Mouse (Mus musculus): ENCODE measurements at regions not wholly inside any gene's neighbourhood (a gene's known extent, or its start where the extent isn't known, plus 50 kb on each side); places are given as distances from the start of the nearest gene placed in this dataset.

DNA sequence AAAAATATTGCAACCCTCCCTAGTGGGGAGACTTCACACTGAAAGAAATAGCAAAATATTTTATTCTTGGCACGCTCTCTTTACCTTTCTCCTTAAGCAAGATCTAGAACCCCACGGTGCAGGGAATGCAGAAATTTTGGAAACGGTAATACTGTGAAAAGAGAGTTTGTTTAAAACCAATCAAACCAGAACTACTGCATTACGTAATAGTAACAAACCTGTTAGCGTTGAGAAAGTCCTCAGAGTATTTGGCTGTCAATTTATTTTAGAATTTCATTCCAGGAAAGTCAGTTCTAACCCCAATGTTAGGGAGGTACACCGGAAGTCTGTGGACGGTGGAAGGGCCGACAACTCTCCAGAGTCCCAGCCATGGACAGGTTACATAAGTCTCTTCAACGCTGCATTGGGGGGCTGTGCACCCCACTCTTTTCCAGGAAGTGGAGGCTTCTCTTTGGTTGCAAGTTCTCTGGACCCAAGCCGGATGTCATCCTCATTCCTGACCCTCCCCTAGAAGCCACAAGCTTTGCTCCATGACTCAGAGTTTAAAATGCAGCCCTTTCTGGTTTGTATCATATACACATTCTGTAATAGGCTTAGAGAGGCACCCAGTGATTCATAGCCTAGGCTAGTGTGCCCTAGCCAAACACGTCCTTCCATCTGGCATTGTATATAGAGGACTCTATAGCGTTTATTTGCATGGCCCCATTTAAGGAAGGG, 105.0 kb upstream of the Frmd6 start:
- peak; percentile 20 for DNase-seq

DNA sequence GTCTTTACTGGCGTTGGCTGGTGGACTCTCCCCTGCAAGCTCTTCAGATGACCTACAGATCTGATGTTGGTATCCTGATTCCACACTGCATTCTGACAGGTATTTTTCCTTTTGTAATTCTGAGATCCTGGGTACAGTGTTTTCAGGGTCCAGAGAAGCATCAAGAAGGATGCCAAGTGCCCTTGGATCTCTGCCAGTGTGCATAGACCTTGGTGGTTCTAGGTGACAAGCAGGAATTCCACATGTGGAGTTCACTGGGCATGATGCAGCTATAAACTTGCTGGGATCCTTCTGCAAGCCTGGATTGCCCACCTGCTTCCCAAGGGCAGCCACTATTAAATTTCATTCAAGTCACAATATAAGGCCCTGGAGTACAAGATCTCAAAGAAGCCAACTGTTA, 100.0 kb upstream of the Frmd6 start:
- DNase-seq = no peak

GRCm38 (mm10) chr12:70727496-70728259, 97.6 kb upstream of the Frmd6 start:
- DNase-seq = no peak

DNA sequence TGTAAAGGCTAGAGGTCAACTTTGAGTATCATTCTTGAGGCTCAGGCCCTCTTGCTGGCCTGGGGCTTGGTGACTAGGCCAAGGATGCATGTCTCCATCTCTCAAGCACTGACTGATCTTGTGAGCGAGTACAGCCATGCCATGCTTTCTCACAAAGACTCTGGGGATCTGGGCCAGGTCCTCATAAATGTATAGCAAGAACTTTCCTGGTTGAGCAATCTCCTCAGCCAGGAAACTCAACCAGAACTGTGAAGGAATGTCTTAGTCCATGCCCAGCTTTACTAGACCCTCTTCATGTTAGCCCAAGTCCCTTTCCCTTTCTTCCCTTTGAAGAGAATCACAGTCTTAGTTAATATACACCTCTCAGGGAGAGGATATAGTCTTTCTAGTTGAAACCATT, 96.9 kb upstream of the Frmd6 start:
- no peak for DNase-seq

GRCm38 (mm10) chr12:70729961-70730360, 95.4 kb upstream of the Frmd6 start:
- DNase-seq = no peak

DNA sequence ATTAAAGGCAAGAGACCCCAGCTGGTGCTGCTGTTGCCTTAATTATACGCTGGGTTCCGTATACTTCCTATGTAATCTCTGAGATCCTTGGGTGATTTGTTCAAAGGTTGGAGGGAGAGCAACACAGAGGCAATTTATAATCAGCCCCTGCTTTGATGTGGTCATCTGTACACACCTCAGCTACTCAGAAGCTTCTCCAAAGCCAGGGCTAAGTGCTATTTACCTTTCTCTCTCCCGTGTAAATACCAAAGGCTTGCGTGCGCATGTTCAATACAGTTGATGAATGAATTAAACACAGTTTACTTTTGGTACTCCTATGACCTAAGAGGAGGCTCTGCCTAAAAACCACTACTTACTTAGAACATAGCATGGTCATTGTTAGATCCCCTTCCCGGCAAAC, 93.8 kb upstream of the Frmd6 start:
- DNase-seq = no peak

GRCm38 (mm10) chr12:70732591-70732990, 92.7 kb upstream of the Frmd6 start:
- DNase-seq = no peak

GRCm38 (mm10) chr12:70738554-70738953, 86.8 kb upstream of the Frmd6 start:
- no peak for DNase-seq

- DNase-seq = no peak
Measured at GRCm38 (mm10) chr12:70739316-70739715, 86.0 kb upstream of the Frmd6 start.

DNA sequence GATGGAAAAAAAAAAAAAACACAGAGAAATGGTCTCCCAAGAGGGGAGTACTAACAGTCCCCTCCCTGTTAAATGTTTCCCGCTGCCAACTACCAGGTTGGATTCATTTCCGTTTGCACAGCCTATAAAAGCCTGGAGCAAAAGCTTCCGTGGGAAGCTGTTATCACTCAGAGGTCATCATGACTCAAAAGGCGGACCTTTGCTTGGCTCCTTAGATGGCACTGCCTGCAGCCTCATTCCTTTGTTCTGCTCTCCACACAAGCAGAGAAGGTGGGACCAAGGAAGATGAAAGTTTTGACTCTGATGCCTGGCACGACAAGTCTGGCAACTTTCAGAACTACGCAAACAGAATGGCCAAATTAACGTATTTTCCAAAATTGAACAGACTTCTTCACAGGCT, 85.5 kb upstream of the Frmd6 start:
- DNase-seq = no peak

GRCm38 (mm10) chr12:70742836-70743235, 82.5 kb upstream of the Frmd6 start:
- no peak for DNase-seq

DNA sequence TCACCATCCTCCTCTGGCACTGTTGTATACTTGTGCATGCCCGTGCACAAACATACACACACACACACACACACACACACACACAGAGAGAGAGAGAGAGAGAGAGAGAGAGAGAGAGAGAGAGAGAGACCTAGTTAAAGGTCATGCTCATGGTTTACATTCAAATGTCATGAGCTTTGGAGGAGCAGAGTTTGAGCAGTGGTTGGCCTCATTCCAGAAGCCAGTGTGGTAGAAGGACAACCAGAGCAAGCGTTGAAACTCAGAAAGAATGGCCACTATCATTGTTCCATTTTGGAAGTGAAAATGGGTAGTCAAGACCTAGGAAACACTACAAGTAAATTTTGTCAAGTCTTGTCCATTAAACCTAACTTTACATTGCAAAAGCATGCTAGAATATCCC, 79.6 kb upstream of the Frmd6 start:
- DNase-seq = no peak

DNA sequence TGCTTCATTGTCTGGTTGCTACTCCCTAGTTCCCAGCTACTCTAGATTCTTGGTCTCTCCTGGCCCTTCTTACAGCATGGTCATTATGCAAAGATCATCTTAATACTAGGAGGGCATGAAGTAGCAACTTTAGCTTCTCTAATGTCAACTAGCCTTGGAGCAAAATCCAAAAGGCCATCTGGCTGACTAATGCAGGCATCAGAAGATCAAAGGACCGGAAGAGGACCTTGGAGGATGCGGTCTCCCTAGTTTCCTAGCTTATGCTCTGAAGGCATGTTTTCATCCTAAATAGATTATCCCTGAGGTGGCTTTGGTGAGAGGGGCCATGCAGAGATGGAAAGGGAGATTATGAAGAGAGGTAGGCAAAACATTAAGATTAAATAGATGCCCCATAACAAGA, 75.7 kb upstream of the Frmd6 start:
- DNase-seq = no peak

DNA sequence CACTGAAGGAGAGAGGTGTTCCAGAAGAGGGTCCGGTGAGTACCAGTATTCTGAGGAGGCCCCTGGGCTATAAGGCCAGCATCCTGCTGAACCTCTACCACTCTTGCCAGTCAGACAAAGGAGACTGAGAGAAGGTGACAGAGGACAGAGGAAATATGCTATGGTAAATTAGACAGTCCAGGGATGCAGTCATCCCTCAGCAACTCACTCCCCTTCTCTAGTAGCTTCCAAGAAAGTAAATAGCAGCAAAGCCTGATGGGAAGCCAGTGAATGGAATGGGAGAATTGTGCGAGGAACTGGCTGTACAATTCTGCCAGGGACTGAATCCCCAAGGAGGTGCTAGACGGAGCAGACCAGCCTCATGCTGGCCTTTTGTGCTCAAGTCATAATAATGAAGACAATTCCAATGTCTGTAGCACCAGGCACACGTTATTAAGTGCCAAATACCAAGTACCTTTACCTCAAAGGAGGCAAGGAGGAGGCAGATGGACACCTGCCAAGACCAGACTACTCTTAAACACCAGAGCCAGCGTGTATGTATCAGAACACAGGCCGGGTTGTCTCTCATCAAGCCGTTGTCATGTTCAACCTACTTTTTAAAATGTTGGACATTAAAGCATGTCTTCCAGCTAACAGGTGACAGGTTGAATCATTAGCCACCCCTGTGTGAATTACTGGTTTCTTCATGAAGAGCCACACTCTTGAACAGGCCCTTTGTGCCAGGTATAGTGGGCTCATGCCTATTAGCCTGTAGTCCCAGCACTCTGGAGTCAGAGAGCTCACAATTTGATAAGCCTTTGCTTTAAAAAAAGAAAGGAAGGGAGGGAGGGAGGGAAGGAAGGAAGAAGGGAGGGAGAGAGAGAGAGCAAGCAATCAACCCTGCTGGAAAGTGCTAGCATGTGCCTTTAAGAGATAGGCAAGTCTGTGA, 74.4 kb upstream of the Frmd6 start:
- DNase-seq = no peak

DNA sequence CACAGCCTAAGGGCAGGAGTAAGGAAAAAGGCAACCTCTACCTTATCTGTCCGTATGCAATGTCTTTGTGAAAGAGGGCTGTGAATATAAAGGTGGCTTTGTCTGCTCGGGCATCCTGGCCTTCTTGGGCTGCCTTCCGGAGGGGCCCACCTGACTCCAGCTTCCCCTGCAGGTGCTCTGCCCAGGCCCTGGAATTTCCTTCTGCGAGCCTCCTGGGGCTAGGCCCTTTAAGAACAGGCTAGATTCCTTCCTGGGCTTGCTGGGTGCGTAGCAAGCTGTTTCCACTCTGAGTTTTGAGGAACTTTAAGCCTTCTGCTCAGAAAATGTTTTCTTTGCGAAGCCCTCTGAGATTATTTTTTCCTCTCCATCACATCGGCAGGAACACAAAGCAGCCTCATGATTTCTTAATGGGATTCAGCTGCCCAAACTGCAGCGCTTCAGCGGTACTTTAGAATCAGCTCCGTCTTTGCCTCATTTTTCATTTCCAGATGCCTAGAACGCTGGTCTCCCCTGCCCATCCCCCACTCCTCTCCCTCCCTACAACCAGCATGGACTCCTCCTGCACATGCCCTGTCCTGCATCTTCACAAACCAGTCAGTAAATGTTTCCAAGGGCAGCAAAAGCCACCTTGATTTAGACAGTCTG, 72.9 kb upstream of the Frmd6 start:
- DNase-seq = no peak

DNA sequence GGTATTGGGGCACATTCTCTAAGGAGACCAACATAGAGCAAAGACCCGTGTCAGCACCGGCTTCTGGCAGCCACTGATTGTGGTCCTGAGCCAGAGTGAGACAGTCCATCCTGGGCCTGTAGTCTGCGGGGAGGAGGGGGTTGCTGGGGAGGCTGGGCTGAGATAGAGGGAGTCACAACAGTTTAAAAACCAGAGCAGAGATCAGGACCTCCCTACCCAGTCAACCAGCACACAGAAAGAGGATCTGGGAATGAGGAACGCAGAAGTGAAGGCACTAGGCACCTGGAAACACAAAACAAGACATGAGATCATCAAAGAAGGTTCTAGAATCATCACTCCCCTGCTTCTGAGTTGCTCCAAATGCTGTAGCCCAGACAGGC, 72.4 kb upstream of the Frmd6 start:
- no peak for DNase-seq

- DNase-seq = no peak
Measured at GRCm38 (mm10) chr12:70753458-70753857, 71.9 kb upstream of the Frmd6 start.

DNA sequence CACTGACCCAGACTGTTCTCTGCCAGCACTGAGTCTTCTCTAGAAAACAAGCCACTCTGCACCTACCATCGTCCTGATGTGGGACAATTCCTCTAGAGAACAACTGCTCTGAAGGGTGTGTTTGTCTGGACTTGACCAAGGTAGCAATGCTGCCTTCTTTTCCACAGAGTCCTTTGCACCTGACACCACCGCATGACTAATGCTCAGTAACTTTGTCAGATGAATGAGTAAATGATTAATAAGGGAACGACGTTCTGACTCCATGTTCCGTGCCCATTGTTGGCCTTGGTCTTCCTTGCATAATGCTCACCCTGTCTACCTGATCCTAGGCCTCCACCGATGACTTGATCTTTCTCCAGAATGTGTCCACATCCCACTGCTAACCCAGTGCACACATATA, 67.2 kb upstream of the Frmd6 start:
- DNase-seq = no peak

GRCm38 (mm10) chr12:70763542-70763941, 61.8 kb upstream of the Frmd6 start:
- no peak for DNase-seq

- no peak for DNase-seq
Measured at GRCm38 (mm10) chr12:70766319-70766718, 59.0 kb upstream of the Frmd6 start.

- DNase-seq = no peak
Measured at GRCm38 (mm10) chr12:70767959-70768358, 57.4 kb upstream of the Frmd6 start.

DNA sequence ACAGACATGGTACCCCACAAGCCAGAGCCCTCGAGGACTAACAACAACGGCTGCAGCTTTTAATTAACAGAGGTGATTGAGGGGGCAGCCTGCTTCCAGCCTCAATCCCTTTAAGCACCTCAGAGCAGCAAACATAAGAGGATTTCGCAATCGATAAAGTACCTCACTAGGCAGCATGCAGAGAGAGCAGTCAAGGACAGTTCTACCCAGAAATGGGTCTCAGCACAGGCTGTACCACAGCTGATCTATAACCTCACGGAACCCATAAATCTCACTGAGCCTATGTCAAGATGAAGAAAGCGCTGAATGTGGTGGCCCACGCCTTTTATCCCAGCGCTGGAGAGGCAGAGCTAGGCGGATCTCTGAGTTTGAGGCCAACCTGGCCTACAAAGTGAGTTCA, 56.6 kb upstream of the Frmd6 start:
- DNase-seq = no peak

DNA sequence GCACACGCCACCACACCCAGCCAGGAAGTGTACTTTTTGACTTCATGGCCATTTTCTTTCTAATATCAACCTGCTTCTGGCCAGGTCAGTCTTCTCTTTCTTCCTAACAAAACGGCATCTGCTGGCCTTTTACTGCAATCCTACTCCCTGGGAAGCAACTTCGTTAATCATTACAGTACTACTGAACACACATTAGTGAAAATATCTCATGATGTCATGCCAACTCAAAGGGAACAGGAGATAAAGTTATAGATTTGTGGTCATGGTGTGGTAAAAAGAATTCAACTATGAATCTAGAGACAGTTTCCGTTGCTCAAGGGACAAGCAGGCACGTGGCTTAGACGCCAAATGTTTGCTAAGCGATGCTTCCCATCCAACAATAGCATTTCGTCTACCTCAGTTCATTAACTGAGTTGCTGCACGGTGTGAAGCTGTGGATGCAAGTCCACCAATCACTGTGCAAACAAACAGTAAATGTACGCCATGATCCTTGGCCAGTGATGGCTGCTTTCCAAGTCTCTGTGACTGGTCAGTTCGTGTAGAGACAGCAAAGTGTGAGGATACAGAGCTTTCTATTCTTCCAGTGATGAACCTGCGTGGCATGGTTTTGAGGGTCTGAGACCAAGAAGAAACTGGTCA, 55.7 kb upstream of the Frmd6 start:
- DNase-seq = no peak
